Mouse (Mus musculus) MN1 (cell line): ENCODE results near the gene Olfr711.
"Not testable (repeated sequence)": the region's sequence is repeated elsewhere in the genome, so short reads cannot be mapped to it uniquely, and the experiment has no call there.

ENCODE experiments used
- DNase-seq: peaks from one replicate; pipeline ENCODE4 v3.0.0-alpha.2; 2016; ENCODE audit warnings: low spot score

Gene Olfr711

DNA sequence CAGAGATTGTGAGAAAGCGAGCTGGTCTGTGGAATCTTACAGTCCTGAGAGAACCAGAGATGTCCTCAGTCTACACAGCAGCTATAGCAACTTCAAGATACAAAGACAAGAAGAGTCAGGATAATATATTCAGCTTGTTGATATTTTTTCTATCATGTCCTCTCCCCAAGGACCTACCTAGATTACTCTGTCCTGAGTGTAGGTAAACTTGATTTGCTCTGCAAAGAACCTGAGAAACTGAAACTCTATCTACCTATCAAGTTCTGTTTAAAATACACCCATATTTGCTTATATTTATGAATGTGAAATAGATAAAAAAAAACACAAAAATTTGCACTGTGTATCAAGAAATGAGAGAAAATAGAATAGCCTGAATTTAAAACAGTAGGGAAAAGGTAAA, at the start of gene Olfr711:
Gene Olfr711 (minus strand): TSS at position 101 of the 400 bp plus-strand sequence.
- DNase-seq: no peak

DNA sequence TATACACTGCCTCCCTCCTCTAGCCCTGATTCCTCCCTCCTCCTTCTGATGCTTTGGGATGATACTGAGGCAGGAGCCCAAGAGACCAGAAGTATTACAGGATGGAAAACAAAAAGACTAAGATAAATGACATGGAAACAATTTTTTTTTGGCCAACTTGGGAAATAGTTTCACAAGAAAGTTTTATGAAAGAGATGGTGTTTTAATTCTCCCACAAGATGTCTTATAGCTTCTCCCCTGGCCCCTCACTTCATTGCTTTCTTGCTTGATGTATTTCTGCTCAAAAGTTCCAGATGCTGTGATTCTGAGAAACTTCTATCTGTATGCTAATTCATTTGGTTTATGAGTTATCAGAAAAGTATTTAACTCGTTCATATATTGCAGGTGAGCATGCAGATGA, 30.7 kb upstream of the Olfr711 start, which contains the start of gene Olfr2:
Gene Olfr2 (minus strand): TSS at position 101 of the 400 bp plus-strand sequence.
- DNase-seq: no peak

- no peak for DNase-seq
Measured at GRCm38 (mm10) chr7:107004169-107004568, 28.9 kb upstream of the Olfr711 start.

DNA sequence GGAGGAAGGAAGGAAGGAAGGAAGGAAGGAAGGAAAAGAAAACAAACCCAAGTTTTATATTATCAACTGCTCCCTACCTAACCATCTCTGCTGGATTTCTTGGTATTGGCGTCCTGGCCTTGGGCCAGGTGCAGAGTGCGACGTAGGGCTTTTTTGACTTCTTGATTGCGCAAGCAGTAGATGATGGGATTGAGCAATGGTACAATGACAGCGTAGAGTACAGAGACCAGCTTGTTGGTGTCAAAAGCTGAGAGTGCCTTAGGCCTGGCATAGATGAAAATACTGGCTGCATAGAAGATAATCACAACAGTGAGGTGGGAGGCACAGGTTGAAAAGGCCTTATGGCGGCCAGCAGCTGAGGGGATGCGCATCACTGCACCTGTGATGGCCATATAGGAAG, 25.5 kb upstream of the Olfr711 start:
- no peak for DNase-seq

DNA sequence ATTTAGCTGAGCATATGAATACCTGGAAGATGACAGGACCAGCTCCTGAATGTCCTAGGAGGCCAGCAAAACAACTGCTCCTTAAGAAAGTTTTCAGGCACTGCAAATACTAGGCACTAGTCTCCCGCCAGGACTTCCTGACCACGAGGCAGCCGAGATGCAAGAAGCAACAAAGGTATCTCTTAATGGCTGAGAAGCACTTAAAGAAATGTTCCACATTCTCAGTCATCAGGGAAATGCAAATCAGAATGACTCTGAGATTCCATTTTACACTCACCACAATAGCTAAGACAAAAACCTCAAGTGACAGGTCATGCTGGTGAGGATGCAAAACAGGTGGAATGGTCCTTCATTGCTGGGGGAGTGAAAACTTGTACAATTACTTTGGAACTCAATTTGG, 10.0 kb upstream of the Olfr711 start:
- no peak for DNase-seq

DNA sequence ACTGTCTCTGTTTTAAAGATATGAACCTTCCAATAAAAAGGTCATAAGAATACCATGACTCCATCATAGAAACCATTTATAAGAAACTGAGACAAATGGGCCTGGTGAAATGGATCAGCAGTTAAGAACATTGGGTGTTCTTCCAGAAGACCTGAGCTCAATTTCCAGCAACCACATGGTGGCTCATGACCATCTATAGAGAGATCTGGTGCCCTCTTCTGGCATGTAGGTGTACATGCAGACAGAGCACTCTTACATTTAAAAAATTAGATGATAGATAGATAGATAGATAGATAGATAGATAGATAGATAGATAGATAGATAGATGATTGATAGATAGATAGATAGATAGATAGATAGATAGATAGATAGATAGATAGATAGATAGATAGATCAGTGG, 7.8 kb downstream of the Olfr711 start:
- DNase-seq: not testable (repeated sequence)

- DNase-seq: no peak
Measured at GRCm38 (mm10) chr7:106963837-106964236, 11.4 kb downstream of the Olfr711 start, which contains the start of gene Olfr6. Olfr6 (minus strand) TSS chr7:106963937.

- no peak for DNase-seq
Measured at GRCm38 (mm10) chr7:106948212-106948611, 27.0 kb downstream of the Olfr711 start, which contains the start of gene Olfr710. Olfr710 (minus strand) TSS chr7:106948312.

- no peak for DNase-seq
Measured at GRCm38 (mm10) chr7:106932119-106932518, 43.1 kb downstream of the Olfr711 start, which contains the start of gene Olfr709-ps1. Olfr709-ps1 (minus strand) TSS chr7:106932219.

- not testable (repeated sequence) for DNase-seq
Measured at GRCm38 (mm10) chr7:106920961-106921360, 54.3 kb downstream of the Olfr711 start.
